Mouse (Mus musculus) embryonic fibroblast, embryonic 13.5 days (primary cell): ENCODE data around the gene Olfr429.

Source experiments
- CTCF ChIP-seq: IDR thresholded peaks from 2 replicates; pipeline ENCODE4 v1.5.1; 2011; ENCODE audit warnings: mild to moderate bottlenecking, control low read depth, low read length, moderate library complexity, borderline replicate concordance; ENCODE audit not compliant: insufficient read depth
- POLR2A ChIP-seq: IDR thresholded peaks from 2 replicates; pipeline ENCODE4 v1.6.1; 2011; ENCODE audit warnings: low read depth, mild to moderate bottlenecking, control low read depth, low read length, moderate library complexity

DNA sequence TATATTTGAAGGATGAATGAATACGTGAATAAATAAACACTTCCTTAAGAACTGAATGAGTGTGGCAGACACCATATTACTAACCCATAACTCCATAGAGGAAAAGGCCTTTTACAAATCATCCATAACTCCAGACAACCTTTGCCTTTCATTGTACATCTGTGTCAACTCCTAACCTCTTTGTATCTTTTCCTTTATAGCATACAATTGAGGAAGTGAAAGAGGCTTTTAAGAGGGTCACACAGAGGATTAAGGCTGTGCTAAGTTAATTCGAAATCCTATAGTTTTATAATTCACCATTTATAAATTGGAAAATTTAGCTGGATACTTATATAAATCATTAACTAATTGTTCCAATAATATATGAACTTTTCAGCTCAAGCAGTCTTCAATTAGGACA, 28.9 kb upstream of the Olfr429 start:
- TF ChIP-seq CTCF = no peak
- no peak for TF ChIP-seq POLR2A
